Mouse (Mus musculus) urinary bladder, adult 2 months (tissue): Measurements from ENCODE around the gene Trpm2. TPM values are rescaled to one million over a fixed set of nuclear protein-coding genes. Genes with fewer than 3 reads are reported as not detected.
"Not testable (repeated sequence)": the region's sequence is repeated elsewhere in the genome, so short reads cannot be mapped to it uniquely, and the experiment has no call there.

ENCODE experiments used
- DNase-seq: peaks from one replicate; pipeline ENCODE4 v3.0.0; 2022; ENCODE audit warnings: low spot score
- polyA plus RNA-seq: library from polyadenylated mRNA; depleted of rRNA; stranded (reverse); fragments of >200 nt; gene quantifications from 2 replicates; pipeline ENCODE4 v1.2.3, GENCODE M21; 2012

Gene Trpm2
- polyA plus RNA-seq, 1 experiment, result 1.5 TPM

DNA sequence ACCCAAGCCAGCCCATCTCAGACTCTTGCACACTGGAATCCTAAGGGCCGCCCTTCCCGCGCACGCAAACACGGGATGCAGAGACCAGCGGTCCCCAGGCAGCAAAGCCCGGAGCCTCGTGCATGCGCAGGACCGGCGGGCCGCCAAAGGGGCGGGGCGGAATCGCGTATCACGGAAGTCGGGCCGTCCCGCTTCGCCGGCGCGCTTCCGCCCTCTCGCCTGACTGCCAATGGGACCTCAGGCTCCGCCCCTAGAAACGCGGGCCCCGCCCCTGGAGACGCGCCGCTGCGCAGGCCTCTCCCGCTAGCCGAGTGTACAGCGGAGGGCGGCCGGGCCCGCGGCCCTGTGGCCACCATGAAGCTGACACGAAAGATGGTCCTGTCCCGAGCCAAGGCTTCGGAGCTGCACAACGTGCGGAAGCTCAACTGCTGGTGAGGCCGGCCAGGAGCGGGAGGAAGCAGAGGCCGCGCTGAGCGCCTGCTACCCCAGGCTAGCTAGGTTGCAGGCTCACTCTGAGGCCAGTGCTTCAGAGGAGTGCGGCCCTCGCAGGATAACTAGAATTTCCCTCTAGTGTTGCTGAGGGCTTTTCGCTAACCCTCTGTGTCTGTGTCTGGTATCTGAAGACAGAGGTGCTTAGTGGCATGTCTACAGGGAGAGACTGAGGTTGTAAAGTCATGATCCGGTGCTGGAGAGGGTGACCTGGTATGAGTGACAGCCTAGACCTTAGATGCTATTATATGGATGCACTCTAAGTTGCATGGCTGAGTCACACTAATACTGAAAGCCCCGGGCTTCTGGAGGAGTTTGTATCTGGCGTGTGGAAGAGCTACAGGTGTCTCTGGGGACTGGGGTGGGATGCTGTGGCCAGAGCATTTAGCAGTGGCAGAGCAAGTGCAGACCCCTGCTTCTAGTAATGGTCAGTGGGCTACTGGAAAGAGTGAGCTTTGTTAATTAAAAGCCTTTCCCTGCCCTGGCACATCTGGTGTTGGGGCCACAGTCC lies 8.3 kb upstream of the Trpm2 start, which contains the start of gene 1810043G02Rik:
Gene 1810043G02Rik (plus strand): TSS at position 174 of the 1,000 bp plus-strand sequence.
- DNase-seq, result peak; percentile 98

DNA sequence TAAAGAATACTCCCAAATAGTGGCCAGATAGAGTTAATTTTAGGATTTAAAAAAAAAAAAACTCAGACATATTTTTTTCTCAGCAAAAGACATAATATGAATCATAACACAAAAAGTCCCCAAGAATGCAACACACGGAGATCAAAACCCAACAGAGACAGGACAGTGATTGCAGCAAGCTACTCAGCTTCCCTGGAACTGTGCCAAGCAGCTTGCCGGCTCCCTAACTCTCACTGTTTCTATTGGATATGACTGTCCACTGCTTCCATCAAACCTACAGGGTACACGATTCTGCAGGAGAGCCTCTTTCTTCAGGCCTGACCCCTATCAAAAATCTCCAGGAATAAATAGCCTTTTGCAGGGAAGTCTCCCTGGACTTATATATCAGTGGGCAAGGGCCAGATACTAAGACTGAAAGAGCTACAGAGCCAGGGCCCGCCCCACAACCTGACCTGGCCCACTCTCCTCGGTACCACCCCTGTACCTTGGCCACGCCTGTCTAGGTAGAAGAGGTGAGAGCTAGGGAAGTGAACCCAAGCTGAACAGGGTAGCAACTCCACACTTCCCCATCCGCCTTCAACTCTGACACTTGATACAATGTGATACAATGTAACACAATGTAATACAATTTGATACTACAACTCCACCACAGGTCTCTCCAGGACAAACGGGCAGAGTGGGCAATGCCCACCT lies 6.2 kb upstream of the Trpm2 start:
- no peak for DNase-seq

DNA sequence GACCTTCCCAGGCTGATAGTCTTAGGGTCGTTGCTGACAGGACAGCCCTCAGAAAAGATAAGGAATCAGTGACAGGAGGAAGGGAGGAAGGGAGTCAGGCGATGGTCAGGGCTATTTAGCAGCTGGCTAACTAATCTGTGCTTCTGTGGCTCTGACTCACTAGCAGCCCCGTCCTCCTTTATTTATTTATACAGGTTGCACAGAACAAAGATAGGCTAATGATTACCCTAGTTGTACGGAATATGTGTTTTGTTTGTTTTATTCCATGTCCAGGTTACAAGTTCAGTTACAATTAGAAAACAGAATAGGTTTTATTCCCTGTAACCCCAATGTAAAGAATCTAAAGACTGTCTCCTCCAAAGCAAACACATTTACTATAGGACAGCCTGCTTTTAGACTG lies 5.3 kb upstream of the Trpm2 start:
- DNase-seq, result no peak

DNA sequence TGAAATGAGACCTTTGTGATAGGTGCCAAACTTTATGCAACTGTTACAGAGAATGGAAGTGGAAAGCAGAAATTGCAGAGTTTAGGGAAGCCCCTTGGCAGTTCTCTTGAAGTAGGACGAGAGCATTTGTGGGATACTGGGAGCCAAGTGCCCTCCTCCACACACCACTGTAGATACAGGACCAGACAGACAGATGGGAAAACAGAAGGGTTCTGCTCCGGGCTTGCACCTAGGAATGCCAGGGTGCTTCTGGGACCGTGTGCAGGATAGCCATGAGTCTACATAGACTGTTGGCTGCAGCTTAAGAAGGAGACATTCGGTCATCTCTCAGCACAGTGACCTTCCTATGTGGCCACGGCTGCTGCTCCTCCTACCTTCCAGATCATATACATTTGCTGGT lies 4.4 kb upstream of the Trpm2 start:
- DNase-seq, result no peak

DNA sequence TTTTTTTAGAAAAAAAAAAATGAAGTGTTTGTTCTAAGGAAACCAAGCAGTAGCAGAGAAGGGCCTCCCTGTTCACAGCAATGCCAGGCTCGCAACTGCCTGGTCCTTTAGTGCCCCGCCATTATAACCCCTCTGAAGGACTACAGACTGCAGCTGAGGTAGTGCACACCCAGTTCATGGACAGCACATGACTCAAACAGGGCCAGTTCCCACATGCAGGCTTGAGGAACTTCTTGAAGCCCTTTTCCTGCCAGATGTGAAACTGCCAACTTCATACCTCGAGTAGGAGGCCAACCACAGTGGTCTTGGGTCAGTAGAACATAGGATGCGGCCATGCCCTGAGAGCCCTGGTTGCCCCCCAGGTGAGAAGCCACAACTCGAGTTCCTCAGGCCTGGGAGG lies 4.0 kb upstream of the Trpm2 start:
- DNase-seq, result no peak

DNA sequence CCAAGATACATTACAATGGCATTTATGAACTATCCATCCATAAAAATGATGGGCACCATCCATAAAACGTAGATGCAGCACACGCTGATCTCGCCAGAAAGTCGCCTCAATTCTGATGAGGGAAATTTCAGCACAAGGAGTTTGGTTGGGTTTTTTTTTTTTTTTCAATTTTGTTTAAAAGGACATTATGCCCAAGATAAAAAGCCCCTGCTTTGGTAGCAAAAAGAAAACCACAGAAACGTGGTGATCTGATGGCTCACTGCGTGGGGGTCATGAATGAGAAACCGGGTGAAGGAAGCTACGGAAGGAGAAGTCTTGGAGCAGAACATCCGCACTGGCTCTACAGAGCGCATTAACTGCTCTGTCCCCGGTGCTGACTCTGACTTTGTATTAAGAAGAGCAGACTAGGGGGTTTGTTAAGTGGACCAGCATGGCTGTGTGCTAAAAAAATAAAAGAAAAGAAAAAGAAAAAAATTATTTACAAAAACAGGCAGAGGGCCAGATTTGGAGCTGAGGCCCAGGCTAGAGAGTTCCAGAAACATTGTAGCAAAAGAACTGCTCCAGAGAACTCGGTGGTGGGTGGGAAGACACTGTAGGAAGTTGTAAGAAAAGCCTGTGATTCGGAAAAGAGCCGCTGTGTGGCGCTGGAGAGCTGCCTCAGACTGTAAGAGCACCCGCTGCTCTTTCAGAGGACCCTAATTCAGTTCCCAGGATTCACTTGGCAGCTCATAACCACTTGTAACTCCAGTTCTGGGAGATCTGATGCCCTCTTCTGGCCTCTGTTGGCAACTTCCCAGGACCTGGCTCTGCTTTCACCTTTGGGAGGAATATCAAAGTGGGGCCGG lies 1.6 kb upstream of the Trpm2 start:
- DNase-seq, result no peak

DNA sequence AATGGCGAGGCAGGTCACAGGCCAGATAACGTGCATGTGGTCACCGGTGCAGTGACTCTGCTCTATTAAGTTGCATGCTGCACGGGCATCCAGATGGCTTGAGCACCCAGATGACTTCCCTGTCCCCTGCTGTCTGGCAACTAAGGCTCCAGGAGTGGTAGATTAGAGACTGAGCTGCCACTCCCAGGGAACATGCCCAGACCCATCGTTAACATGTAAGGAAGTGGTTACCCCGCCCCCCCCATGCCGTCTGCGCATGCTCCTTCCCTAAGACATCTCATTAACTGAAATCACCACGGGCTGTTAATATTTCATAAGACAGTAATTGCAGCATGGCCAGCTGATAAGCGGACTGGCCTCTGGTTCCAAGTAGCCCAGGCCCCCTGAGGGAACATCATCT lies 828 bp upstream of the Trpm2 start:
- DNase-seq, result no peak

DNA sequence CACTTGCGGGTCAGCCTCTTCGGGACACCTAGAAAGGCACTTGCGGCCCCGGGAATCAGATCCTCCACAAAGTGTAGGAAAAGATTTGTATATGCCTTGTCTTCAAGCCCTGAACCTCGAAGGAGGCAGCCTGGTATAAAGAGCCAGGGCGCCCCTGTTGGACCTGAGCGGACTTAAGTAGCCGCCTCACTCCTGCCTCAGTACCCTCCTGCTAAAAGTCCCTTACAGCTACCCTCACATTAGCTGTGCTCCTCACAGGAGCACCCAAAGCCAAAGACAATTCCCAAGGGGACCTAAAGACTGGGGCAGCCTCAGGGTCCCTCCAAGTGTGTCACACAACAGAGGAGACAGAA lies 414 bp downstream of the Trpm2 start:
- DNase-seq, result no peak

DNA sequence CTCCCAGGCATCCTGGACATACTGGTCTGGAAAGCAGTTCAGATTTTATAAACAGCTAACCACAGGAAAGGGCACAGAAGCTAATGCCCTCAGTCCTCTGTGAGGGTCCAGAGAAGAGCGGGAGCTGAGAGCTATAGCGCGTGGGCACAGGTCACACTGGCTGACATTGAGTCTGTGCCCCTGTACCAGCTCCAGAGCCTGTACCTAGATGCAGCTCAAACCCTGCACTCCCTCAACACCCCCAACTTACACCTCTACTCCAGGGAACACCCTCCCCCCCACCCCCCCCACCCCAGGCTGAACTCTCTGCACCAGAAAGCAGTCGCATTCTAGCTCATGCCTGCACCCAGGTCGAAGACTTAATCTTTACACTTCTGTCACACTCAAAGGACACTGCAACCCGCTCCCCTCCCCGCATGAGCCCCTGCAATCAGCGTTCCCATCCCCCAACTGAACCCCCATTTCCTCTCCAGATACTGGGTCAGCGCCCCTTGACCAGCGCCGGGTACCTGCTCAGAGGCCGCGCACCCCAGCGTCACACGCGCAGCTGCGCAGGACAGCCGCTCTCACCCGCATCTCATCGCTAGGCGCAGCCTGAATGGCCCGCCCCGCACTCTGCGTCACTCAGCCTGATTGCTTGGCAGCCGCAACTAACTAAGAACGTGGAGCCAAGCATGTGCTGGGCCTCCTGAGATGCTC lies 940 bp downstream of the Trpm2 start:
- DNase-seq, result no peak

DNA sequence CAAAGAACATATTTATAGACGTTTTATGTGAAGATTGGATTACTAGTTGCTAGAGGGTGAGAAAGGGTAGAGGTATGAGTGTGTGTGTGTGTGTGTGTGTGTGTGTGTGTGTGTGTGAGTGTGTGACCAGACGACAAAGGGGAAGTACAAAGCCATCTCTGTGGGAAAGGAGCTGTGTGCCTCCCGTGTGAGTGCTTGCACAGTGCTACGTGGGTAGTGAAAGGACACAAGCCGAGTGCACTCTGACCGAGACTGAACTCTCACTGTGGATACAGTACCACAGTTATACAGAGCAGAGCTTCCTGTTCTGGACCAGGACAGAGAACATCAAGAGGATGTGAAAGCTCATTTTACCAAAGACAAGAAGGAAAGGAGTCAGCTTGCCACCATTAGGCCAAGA lies 6.4 kb downstream of the Trpm2 start:
- no peak for DNase-seq

DNA sequence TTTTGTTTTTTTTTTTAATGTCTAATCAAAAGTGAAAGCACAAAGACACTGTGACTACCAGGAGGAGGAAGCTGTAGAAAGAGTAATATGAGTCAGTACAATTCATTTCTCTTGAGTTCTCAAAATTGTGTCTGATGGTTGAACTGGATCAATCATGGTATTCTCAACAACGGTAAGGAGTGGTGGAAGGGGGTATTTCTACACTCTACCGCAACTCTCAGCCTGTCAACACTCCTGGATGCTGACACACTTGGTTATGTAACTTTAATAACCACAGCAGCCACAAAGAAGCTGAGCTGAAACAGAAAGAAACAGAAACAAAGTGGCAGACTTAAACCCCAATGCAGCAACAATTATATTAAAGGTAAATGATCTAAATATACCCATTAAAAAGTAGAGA lies 7.6 kb downstream of the Trpm2 start:
- no peak for DNase-seq

DNA sequence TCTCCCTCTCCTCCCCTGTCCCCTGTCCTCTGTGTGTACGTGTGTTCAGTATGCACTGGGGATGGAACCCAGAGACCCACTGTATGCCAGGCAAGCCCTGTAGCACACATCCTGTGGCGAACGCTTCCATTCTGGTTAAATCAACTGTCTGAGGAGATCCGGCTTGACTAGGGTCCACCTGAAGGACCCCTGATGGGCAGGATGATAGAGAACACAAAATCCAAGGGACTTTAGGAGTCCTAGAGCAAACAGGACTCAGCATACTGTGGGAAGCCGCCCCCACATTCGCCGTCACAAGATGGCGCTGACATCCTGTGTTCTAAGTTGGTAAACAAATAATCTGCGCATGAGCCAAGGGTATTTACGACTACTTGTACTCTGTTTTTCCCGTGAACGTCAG lies 19.9 kb downstream of the Trpm2 start:
- not testable (repeated sequence) for DNase-seq

DNA sequence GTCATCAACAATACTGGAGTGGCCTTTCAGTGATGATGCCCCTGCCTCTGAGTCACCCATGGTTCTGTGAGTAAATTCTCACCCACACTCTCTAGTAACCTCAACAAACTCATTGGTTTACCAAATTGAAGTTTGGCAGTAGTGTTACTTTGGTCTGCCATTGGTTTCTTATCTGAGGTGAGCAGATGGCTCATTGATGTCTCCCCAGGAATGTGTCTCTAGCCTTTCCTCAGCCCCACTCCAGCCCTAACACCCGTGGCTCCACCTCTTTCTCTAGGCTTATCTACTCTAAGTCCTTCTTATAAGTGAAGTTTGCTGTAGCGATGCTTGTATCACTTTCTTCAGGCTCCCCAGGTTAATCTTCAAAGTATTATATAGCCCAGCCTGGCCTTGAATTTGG lies 30.7 kb downstream of the Trpm2 start:
- DNase-seq, result no peak

DNA sequence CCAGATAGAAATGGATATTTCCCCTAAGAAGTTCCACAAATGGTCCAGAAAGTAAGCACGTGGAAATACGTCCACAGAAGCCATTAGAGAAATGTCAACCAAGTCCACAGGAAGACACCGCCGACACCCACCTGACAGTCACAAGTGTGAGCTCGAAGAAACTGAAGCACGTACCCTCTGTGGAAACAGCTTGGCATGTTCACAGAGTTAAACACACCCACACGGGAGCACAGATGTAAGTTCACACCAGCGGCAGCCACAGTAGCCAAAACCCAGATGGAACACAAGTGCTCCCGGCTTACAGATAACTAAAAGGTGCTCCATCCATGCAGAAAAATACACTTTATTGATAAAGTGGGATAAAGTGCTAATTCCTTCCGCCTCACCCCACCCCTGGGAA lies 43.0 kb downstream of the Trpm2 start:
- no peak for DNase-seq

DNA sequence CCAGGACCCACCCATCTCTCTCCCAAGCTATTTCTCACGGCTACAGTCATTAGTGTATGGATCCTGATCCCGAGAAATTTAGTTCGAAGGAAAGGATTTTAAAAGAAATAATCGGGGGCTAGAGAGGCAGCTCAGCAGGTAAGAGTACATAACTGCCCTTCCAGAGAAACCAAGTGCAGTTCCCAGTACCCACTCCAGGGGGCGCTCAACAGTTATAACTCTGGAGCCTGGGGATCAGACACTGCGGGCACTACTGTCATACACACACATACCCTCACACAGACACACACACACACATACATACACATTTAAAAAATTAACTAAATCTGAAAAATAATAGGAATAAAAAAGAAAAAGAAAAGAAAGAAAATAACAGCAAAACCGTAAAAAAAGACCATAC lies 44.2 kb downstream of the Trpm2 start:
- peak; percentile 39 for DNase-seq

DNA sequence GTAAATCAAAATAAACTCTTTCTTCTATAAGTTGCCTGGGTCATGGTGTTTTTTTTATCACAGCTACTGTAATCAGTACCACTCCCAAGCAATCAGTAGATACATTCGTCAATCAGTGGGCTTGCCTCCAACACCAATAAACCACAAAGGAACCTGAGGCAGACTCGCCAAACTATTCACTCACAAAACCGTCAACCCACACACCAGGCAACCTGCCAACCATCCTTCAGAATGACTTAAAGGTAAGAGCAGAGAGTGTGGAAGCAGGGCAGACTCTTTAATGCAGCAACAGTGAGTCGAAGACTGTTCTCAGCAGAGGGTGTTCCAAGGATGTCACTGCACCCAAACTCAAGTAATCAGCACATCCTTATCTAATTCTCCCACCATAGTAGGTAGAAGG lies 47.7 kb downstream of the Trpm2 start:
- no peak for DNase-seq

DNA sequence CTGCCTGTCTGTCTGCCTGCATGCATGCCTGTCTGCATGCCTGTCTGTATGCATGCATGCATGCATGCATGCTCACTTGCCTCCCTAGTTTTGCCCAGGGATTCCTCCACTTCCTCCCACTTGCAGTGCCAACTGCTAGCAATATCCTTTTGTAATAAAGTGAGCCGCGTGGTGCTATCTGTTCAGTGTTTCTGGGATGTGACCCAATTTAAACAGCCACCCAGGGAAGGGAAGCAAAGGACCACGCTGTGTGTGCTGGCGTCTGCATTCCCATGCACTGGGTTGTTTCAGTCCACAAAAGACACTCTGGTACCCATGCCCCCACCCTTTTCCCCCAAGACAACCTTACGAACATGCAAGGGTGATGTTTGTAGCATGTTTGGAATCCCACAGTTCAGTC lies 49.4 kb downstream of the Trpm2 start:
- DNase-seq, result no peak

DNA sequence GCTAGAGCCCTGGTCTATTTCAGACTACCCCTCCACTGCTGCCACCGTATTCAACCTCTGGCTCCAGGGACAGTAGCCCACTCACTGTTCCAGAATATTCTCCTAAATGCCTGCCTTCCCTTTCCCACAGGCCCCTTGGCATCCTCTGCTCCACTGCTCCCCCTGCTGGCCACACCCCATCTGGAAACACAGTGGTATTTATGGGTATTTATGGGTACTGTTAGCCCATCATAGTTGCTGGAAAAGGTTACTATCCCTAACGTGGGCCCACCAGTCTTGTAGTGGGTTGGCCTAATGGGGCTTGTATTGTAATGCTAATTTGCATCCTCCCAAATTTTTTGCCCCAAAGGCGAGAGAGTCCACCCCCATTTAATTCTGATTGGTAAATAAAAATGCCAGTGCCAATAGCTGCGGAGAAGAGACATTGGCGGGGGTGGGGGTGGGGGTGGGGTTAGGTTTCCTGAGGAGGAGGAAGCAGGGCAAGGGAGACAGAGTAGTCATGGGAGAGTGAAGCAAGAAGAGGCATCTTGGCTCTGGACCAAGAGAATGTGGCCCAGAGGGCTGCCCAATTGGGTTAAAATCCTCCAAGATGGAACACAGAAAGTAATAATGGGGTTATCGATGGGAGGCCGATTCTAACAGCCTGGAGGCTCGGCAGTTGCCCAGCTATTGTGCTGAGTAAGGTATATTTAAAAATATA lies 53.6 kb downstream of the Trpm2 start:
- peak; percentile 53 for DNase-seq

DNA sequence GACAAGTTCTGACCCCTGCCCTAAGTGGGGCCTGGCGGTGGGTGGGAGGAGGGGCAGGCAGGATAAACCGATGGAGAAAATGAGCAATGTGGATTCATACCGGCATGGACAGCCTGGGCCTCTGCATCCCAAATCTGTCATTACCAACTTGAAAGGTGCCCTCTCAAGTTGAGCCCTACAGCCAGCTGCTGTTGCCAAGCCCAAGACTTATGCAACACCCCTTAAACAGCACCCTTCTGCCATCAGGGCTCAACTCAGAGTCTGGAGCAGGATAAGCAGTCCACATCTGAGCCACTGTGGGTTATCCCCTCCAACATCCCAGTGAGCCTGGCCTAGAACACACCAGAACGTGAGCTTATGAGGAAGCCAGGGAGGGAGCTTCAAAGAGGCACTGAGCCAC lies 57.1 kb downstream of the Trpm2 start:
- no peak for DNase-seq

DNA sequence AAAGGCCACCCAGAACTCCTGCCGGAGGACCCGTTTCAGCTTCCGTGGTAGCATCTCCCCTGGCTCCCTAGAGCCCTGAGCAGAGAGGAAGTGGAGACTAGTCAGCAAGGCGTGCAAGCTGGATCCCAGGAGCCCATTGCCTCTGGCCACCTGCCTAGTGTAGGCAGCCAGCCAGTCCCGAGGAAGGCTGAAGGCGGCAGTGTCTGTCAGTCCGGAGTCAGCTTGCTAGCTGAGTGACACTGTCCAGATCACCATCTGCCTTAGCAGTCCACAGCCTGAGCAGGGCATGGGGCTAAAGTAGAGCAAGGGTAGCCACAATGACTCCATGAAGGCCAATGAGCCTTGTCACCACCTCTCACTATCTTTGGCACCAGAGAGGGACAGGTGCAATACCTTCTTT lies 57.8 kb downstream of the Trpm2 start:
- no peak for DNase-seq
